Mouse (Mus musculus) hindbrain, postnatal 0 days (tissue): Measurements from ENCODE around the gene Fcgr3. TPM values are rescaled to one million over a fixed set of nuclear protein-coding genes. Genes with fewer than 3 reads are reported as not detected.
A peak's percentile ranks its signal among the peaks of the same experiment; 100 is the strongest.

Experiments
- ATAC-seq: fragments of 200-750 bp; cut with Nextera tagmentation; 2 replicates; pipeline ENCODE4 v1.8.0; 2017; ENCODE audit warnings: mild to moderate bottlenecking, moderate TSS enrichment, moderate library complexity
- DNase-seq: peaks from one replicate; pipeline ENCODE4 v3.0.0-alpha.2; 2015; ENCODE audit warnings: low spot score
- H3K27ac ChIP-seq: fragments of 300-500 bp; sonication (generic); 2 replicates; pipeline ENCODE4 v1.5.1; 2014; ENCODE audit warnings: mild to moderate bottlenecking
- H3K27me3 ChIP-seq: fragments of 300-500 bp; sonication (generic); 2 replicates; pipeline ENCODE4 v1.6.1; 2014; ENCODE audit warnings: low read length, mixed read lengths; ENCODE audit not compliant: insufficient read depth
- H3K36me3 ChIP-seq: fragments of 300-500 bp; sonication (generic); 2 replicates; pipeline ENCODE4 v1.6.1; 2014; ENCODE audit warnings: low read length, mixed read lengths; ENCODE audit not compliant: insufficient read depth
- H3K4me1 ChIP-seq: fragments of 300-500 bp; sonication (generic); 2 replicates; pipeline ENCODE4 v1.6.1; 2014; ENCODE audit warnings: antibody characterized with exemption, low read length, mixed read lengths; ENCODE audit not compliant: insufficient read depth
- H3K4me2 ChIP-seq: fragments of 300-500 bp; sonication (generic); 2 replicates; pipeline ENCODE4 v1.6.1; 2014; ENCODE audit warnings: low read depth, mild to moderate bottlenecking, low read length, moderate library complexity, mixed read lengths
- H3K4me3 ChIP-seq: fragments of 300-500 bp; sonication (generic); 2 replicates; pipeline ENCODE4 v1.5.1; 2014; ENCODE audit warnings: low read length
- H3K9ac ChIP-seq: fragments of 300-500 bp; sonication (generic); replicated peaks from 2 replicates; pipeline ENCODE4 v1.6.1; 2014; ENCODE audit warnings: mild to moderate bottlenecking, low read length, moderate library complexity, mixed read lengths
- H3K9me3 ChIP-seq: fragments of 300-500 bp; sonication (generic); 2 replicates; pipeline ENCODE4 v1.6.1; 2016; ENCODE audit warnings: low read length, mixed read lengths
- CTCF ChIP-seq: IDR thresholded peaks from 2 replicates; pipeline ENCODE4 v1.5.1; 2016; ENCODE audit warnings: antibody characterized with exemption, control low read depth, low read depth
- WGBS: fragments of 180-500 bp; shearing (Covaris S2); extraction: QIAGEN DNeasy Blood & Tissue Kit; methylation state at CpG from one replicate; pipeline ENCODE4 v1.1.7; 2014; 5-methylcytosine and 5-hydroxymethylcytosine counted together
- polyA plus RNA-seq: library from polyadenylated mRNA; unstranded; fragments of >200 nt; fragmentation: Nextera tagmentation; extraction: Ambion mirVana; gene quantifications from 2 replicates; pipeline ENCODE4 v1.2.1, GENCODE M21; 2015
- total RNA-seq: library from RNA; depleted of rRNA; stranded (reverse); fragments of >200 nt; gene quantifications from 2 replicates; pipeline ENCODE4 v1.2.3, GENCODE M21; 2014

The Fcgr3 gene
- total and polyA plus RNA-seq, 2 experiments from 2014 or later: 15.5 to 15.9 TPM

DNA sequence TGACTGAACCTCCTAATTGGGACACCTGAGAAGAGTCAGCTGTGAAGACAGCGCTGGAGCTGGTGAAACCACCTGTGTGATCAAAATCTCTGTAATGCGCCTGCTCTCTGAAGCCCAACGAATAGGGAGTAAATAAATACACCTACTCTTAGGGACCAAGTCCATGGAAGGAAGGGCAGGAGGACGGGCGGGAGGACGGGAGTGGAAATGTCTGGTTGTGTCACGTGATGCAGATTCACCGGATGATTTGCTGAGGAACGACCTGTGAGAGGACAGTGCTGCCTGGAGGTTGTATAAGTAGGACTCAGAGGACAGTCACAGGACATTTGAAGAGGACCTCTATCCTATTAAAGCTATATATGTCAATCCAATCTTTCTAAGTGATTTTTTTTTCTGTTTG lies 44.9 kb upstream of the Fcgr3 start:
- no peak overlapping the region for H3K27ac ChIP-seq

DNA sequence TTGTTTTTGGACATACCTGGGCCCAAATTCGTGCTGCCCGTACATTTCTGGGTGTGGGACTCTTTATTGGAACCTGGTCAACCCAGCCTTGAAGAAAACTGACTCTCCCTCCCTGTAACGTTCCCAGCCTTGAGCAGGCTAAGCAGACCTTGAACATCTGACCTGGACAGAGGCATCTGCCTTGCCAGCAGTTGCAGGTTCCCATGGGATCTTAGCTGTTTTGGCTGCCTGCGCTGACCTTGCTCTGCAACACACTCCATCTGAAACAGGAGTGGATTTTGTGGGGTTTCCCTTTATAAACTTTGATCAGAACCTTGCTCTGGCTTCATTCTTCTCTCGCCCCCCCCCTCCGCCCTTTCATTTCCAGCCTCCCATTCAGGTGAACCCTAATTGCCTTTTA lies 40.5 kb upstream of the Fcgr3 start:
- Histone ChIP-seq H3K4me3 (no peak overlapping the region), H3K27ac (no peak overlapping the region), H3K4me1 (no peaks in the 10 kb centered on the region), H3K4me2 (no peak overlapping the region), H3K36me3 (no peaks in the 10 kb centered on the region), H3K9me3 (no peaks in the 10 kb centered on the region), H3K27me3 (no peaks in the 10 kb centered on the region), H3K9ac (no peak overlapping the region)
- 77% methylated on average over 6 of the region's 6 CpGs for WGBS
- TF ChIP-seq CTCF: no peak
- ATAC-seq: no peak
- DNase-seq: no peak

More for the DNA sequence above, 44.9 kb upstream of the Fcgr3 start:
- H3K27me3 ChIP-seq: no peaks in the 10 kb centered on the region
- no peaks in the 10 kb centered on the region for H3K9me3 ChIP-seq
- H3K4me2 ChIP-seq: no peak overlapping the region
- no peak for DNase-seq
- H3K9ac ChIP-seq: no peak overlapping the region
- no peak overlapping the region for H3K4me3 ChIP-seq
- no peak for ATAC-seq
- no peaks in the 10 kb centered on the region; the same call in 1 of the 2 replicates for H3K4me1 ChIP-seq
- 36% methylated on average over 9 of the region's 9 CpGs for WGBS
- H3K36me3 ChIP-seq: no peaks in the 10 kb centered on the region
- no peak for TF ChIP-seq CTCF

DNA sequence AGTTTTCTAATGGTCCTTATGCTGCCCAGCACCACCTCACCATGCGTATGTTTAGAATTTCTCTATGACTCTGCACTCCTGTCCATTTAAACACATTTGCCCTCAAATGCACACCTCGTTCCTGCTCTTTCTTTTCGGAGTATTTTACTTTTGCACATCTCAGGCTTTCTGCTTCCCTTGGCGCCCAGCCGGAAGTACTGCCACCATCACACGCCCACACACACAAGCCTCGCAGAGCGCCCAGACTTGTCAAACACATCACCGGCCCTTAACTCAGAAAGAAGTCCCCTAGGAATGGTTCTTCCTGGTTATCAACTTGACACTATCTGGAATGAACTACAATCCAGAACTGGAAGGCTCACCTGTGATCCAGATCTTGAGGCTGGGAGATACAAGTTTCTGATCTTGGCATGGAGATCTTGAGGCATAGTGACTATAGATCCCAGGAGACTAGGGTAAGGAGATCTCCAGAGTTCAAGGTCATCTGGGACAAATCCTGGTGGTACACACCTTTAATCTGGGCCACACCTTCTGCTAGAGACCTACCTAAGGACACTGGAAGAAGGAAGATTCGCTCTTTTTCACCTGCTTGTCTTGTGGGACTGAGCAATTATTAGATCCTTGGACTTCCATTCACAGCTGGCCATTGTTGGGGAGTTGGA lies 38.6 kb upstream of the Fcgr3 start:
- DNase-seq: no peak
- no peak for TF ChIP-seq CTCF
- Histone ChIP-seq H3K4me2 (peak overlapping the region; percentile 58), H3K27ac (no peak overlapping the region), H3K9ac (0 out of 2 replicates have a peak overlapping the region, but pooled peaks have one; percentile 6), H3K9me3 (no peaks in the 10 kb centered on the region), H3K36me3 (no peaks in the 10 kb centered on the region), H3K4me1 (no peaks in the 10 kb centered on the region), H3K27me3 (no peaks in the 10 kb centered on the region), H3K4me3 (peak overlapping the region; percentile 69)
- 10% methylated on average over 10 of the region's 10 CpGs for WGBS
- ATAC-seq: no peak

DNA sequence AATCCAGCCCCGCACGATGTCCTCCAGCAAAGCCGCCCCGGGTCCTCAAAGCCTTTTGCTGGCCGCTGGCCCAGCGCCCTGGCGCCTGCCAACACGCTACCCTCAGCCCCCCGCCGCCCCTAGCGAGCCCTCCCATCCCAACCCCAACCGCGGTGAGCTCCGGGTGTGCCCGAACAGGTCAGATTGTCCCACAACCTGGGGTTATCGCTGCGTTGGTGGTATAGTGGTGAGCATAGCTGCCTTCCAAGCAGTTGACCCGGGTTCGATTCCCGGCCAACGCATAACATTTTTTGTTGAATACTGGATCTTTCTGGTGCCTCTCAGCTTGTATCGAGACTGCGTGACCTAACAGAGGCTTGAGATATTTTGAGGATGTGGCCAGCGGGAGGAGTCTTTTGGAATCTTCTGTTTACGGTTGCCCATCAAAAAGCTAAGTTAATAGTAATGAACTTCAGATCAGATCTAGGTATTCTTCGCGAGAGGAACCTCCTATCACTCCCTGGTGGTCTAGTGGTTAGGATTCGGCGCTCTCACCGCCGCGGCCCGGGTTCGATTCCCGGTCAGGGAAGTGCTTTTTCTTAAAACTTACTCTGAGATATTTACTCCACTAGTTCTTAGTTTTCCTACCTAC lies 37.9 kb upstream of the Fcgr3 start:
- no peaks in the 10 kb centered on the region for H3K36me3 ChIP-seq
- no peaks in the 10 kb centered on the region for H3K4me1 ChIP-seq
- ATAC-seq (peak; percentile 94), DNase-seq (peak; percentile 87)
- H3K9me3 ChIP-seq: no peaks in the 10 kb centered on the region
- TF ChIP-seq CTCF: no peak
- H3K27ac ChIP-seq: peak overlapping the region; percentile 86
- under 1% methylated on average over 35 of the region's 35 CpGs for WGBS
- H3K4me2 ChIP-seq: peak overlapping the region; percentile 58
- H3K4me3 ChIP-seq: peak overlapping the region; percentile 69
- no peaks in the 10 kb centered on the region for H3K27me3 ChIP-seq
- H3K9ac ChIP-seq: peak overlapping the region; percentile 63

DNA sequence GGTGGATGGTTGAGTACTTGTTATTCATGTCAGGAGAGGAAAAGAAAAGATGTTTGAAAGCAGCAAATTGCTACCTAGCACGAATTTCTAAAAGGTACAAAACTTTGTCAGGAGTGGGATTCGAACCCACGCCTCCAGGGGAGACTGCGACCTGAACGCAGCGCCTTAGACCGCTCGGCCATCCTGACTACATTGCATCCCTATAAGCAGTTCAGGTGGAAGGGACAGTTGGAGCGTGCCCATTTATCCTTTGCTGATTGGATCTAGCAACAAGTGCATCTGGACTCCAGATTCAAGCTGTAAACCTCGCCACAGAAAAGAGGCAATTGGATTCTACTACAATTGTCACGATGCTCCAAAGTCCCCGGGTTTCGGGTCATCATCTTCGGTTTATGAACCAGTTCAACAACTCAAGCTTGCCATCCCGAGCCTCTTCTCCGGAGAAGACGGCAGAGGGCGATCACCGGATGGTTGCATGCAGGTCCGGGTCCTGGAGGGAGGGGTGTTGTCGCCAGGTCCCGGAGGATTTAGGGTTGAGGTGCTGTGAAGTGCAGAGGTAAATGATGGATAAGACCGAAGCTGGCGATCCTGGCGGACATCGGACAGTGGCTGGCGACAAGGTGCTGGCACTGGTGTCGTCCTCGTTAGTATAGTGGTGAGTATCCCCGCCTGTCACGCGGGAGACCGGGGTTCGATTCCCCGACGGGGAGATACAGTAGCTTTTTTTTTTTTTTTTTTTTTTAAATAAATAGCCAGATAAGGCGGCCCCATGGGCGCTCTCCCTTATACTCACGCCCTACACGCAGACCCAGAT lies 37.2 kb upstream of the Fcgr3 start:
- peak; percentile 42 for TF ChIP-seq CTCF

DNA sequence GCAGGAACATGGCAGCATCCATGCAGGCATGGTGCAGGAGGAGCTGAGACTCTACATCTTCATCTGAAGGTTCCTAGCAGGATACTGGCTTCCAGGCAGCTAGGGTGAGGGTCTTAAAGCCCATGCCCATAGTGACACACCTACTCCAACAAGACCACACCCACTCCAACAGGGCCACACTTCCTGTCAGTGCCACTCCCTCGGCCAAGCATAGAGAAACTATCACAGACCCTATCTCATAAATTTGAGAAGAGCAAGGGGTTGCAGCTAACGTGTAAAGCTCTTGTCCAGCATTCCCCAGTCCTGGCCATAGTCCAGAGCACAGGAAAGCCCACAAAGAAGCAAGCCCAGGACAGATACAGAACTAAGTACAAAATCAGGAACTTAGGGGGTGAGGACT lies 36.3 kb upstream of the Fcgr3 start:
- Histone ChIP-seq H3K27me3 (no peaks in the 10 kb centered on the region), H3K4me1 (no peaks in the 10 kb centered on the region), H3K9me3 (no peaks in the 10 kb centered on the region), H3K4me2 (peak overlapping the region; percentile 58; the same call in 1 of the 2 replicates), H3K9ac (no peak overlapping the region), H3K36me3 (no peaks in the 10 kb centered on the region), H3K4me3 (no peak overlapping the region), H3K27ac (no peak overlapping the region)
- TF ChIP-seq CTCF: no peak
- WGBS: 61% methylated on average over 2 of the region's 2 CpGs
- no peak for DNase-seq
- ATAC-seq: no peak

More for the DNA sequence above, 37.2 kb upstream of the Fcgr3 start:
- Histone ChIP-seq H3K9me3 (no peaks in the 10 kb centered on the region), H3K4me2 (peak overlapping the region; percentile 58), H3K27ac (peak overlapping the region; percentile 86), H3K27me3 (no peaks in the 10 kb centered on the region), H3K36me3 (no peaks in the 10 kb centered on the region), H3K9ac (peak overlapping the region; percentile 63), H3K4me3 (peak overlapping the region; percentile 69), H3K4me1 (no peaks in the 10 kb centered on the region)
- under 1% methylated on average over 40 of the region's 40 CpGs for WGBS
- DNase-seq (peak; percentile 86), ATAC-seq (peak; percentile 89)
